Mouse (Mus musculus): ENCODE results near the gene Phf7.

DNA sequence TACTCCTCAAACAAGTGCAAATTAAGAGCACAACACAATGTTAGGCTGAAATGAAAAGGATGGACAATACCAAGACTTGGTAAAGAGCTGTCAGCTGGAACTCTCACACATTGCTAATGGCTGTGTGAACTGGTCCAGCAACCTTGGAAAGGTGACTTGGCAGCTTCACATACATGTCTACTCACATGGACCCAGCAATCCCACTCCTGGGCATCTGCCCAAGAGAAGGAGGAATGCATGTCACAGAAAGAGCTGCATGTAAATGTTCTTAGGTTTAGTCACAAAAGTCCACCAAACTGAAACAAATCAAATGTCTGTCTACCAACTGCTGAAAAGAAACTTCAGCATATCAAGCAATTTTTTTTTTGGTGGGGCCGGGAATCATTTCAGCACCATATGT lies 5.2 kb downstream of the Phf7 start:
- TF ChIP-seq CTCF (IDR thresholded peaks at IDR 0.05; ENCODE audit: low read depth) (no peak), EP300 (IDR thresholded peaks at IDR 0.05; ENCODE audit: low read depth) (no peak)

Measured in liver, embryonic 14.5 days (tissue).